Mouse (Mus musculus) stomach, embryonic 15.5 days (tissue): ENCODE data around the gene Brinp2. TPM values are rescaled to one million over a fixed set of nuclear protein-coding genes. Genes with fewer than 3 reads are reported as not detected.

Experiments
- ATAC-seq: fragments of 200-750 bp; cut with Nextera tagmentation; 2 replicates; pipeline ENCODE4 v1.8.0; 2017; ENCODE audit warnings: low read depth, moderate number of reproducible peaks, moderate TSS enrichment; ENCODE audit not compliant: insufficient read depth, low FRiP score
- H3K27ac ChIP-seq: fragments of 300-500 bp; sonication (generic); 2 replicates; pipeline ENCODE4 v1.5.1; 2015; ENCODE audit warnings: mild to moderate bottlenecking, inconsistent platforms
- H3K27me3 ChIP-seq: fragments of 300-500 bp; sonication (generic); replicated peaks from 2 replicates; pipeline ENCODE4 v1.6.1; 2015; ENCODE audit warnings: inconsistent platforms
- H3K36me3 ChIP-seq: fragments of 300-500 bp; sonication (generic); 2 replicates; pipeline ENCODE4 v1.6.1; 2015; ENCODE audit warnings: inconsistent platforms
- H3K4me1 ChIP-seq: fragments of 300-500 bp; sonication (generic); 2 replicates; pipeline ENCODE4 v1.6.1; 2015; ENCODE audit warnings: inconsistent platforms
- H3K4me2 ChIP-seq: fragments of 300-500 bp; sonication (generic); 2 replicates; pipeline ENCODE4 v1.6.1; 2015; ENCODE audit warnings: mild to moderate bottlenecking, inconsistent platforms
- H3K4me3 ChIP-seq: fragments of 300-500 bp; sonication (generic); replicated peaks from 2 replicates; pipeline ENCODE4 v1.5.1; 2015; ENCODE audit warnings: inconsistent platforms
- H3K9ac ChIP-seq: fragments of 300-500 bp; sonication (generic); 2 replicates; pipeline ENCODE4 v1.6.1; 2015; ENCODE audit warnings: inconsistent platforms
- H3K9me3 ChIP-seq: fragments of 300-500 bp; sonication (generic); 2 replicates; pipeline ENCODE4 v1.6.1; 2016; ENCODE audit warnings: inconsistent platforms
- WGBS: fragments of 180-500 bp; shearing (Covaris S2); methylation state at CpG from one replicate; pipeline ENCODE4 v1.1.7; 2015; 5-methylcytosine and 5-hydroxymethylcytosine counted together
- polyA plus RNA-seq: library from polyadenylated mRNA; unstranded; fragments of >200 nt; fragmentation: Nextera tagmentation; extraction: Ambion mirVana; gene quantifications from 2 replicates; pipeline ENCODE4 v1.2.1, GENCODE M21; 2015

Brinp2 gene
- polyA plus RNA-seq, 1 experiment from 2014 or later = 1.1 TPM

DNA sequence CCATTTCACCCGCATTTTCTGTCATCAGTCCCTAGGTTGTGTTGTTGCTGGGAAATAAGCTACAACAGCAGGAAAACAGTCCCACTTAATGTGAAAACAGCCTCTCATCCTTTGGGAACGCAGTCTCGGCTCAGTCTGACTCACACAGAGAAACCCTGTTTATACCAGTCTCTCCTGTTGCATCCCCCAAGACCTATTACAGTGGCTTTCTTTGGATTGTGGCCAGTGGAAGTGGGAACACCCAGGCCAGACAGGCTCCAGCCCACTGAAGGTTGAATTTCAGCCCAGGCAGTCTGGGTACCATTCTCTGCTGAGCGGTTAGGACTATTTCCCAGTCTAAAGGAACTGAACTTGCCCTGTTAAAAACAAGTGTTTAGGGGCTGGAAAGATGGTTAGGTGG lies 142.4 kb downstream of the Brinp2 start:
- Histone ChIP-seq H3K4me1 (no peaks in the 10 kb centered on the region), H3K4me2 (no peak overlapping the region), H3K4me3 (no peak overlapping the region), H3K9ac (no peak overlapping the region), H3K27me3 (no peaks in the 10 kb centered on the region), H3K9me3 (no peaks in the 10 kb centered on the region), H3K36me3 (no peaks in the 10 kb centered on the region), H3K27ac (no peak overlapping the region)
- WGBS = 74% methylated on average over 4 of the region's 4 CpGs
- ATAC-seq = no peak

DNA sequence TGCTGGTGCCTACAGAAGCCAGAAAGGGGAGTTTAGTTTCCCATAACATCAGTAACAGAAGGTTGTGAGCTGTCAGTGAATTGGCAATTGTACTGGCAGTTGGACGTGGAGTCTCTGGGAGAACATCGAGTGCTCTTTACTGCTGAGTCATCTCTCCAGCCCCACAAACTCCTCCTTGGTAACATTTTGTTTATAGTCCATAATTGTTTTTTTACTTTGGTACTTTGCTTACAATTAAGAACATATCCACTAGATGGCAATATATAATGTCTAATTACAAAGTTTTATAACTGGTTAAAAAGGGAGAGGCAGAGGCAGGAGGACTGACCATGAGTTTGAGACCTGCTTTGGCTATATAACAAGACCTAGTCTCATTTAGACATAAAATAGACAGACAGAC lies 148.5 kb downstream of the Brinp2 start:
- Histone ChIP-seq H3K27me3 (no peaks in the 10 kb centered on the region), H3K27ac (no peak overlapping the region), H3K4me3 (no peak overlapping the region), H3K9ac (no peak overlapping the region), H3K36me3 (no peaks in the 10 kb centered on the region), H3K9me3 (no peaks in the 10 kb centered on the region), H3K4me2 (no peak overlapping the region), H3K4me1 (no peaks in the 10 kb centered on the region)
- WGBS = 70% methylated on average over 2 of the region's 2 CpGs
- no peak for ATAC-seq

DNA sequence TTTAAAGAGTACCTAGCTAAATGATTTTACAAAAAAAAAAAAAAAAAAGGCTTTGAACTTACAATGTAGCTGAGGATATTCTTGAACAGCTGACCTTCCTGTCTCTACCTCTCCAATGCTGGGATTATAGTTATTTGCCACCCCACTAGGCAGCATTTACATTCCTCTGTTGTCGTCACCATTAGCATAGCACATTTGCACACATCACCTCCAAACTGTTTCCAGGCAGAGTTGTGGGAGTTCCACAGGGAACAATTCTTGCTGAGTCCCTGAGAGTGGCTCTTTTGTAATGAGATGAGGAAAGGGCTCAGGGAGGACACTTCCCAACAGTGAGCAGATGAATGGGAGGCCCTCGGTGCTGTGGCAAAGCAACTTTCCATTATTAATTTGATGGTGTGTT lies 153.2 kb downstream of the Brinp2 start:
- Histone ChIP-seq H3K9ac (no peak overlapping the region), H3K4me2 (no peak overlapping the region), H3K36me3 (no peaks in the 10 kb centered on the region), H3K27ac (no peak overlapping the region), H3K4me1 (no peaks in the 10 kb centered on the region), H3K4me3 (no peak overlapping the region), H3K9me3 (no peaks in the 10 kb centered on the region), H3K27me3 (no peaks in the 10 kb centered on the region)
- WGBS = 73% methylated on average over 2 of the region's 2 CpGs
- no peak for ATAC-seq

Other genes starting within 250 kb of the Brinp2 start
- gene Astn1, start 5.9 kb upstream of the Brinp2 start, polyA plus RNA-seq = 1.1 and 1.4 TPM in 2 replicates